Mouse (Mus musculus) erythroblast, embryonic 14.5 days (primary cell): ENCODE results near the gene Kcnk1.

ENCODE experiments used
- GATA1 ChIP-seq: IDR thresholded peaks from 2 replicates; pipeline ENCODE4 v1.6.1; 2012; ENCODE audit warnings: low read length, inconsistent platforms, mixed read lengths
- TAL1 ChIP-seq: IDR thresholded peaks from 3 replicates; pipeline ENCODE4 v1.6.1; 2012; ENCODE audit warnings: low read length, inconsistent platforms, mixed read lengths

- TF ChIP-seq TAL1, result no peak
- TF ChIP-seq GATA1, result no peak
Observed at GRCm38 (mm10) chr8:125971336-125971735, 23.6 kb upstream of the Kcnk1 start.
